Mouse (Mus musculus) MEL (cell line): ENCODE results near the gene Pitpnc1.

Experiments
- CTCF ChIP-seq, 3 experiments: IDR thresholded peaks in 2 of 3; conservative IDR thresholded peaks in 1 of 3; 2 replicates each; pipeline ENCODE4 v1.5.1; 2011 to 2012; ENCODE audit warnings: low read length in 3 of 3, low read depth in 2 of 3, mild to moderate bottlenecking in 2 of 3, improper control_type of control experiment in 1 of 3, inconsistent platforms in 1 of 3, mixed read lengths in 1 of 3, moderate library complexity in 1 of 3; ENCODE audit not compliant: control insufficient read depth in 1 of 3, insufficient read depth in 1 of 3, poor library complexity in 1 of 3, severe bottlenecking in 1 of 3
- EP300 ChIP-seq, 2 experiments: IDR thresholded peaks; 2 replicates each; pipeline ENCODE4 v1.6.1; 2011; ENCODE audit warnings: improper control_type of control experiment in 2 of 2, low read length in 2 of 2, low read depth in 1 of 2, mild to moderate bottlenecking in 1 of 2
- GATA1 ChIP-seq: IDR thresholded peaks from 2 replicates; pipeline ENCODE4 v1.6.1; 2011; ENCODE audit warnings: low read depth, low read length, improper control_type of control experiment
- HCFC1 ChIP-seq: IDR thresholded peaks from 2 replicates; pipeline ENCODE4 v1.6.1; 2012; ENCODE audit warnings: low read depth, mild to moderate bottlenecking, inconsistent platforms, low read length, improper control_type of control experiment, moderate library complexity
- MAZ ChIP-seq: IDR thresholded peaks from 2 replicates; pipeline ENCODE4 v1.6.1; 2012; ENCODE audit warnings: low read depth, mild to moderate bottlenecking, inconsistent platforms, low read length, improper control_type of control experiment
- POLR2A ChIP-seq, 2 experiments: IDR thresholded peaks; 2 replicates each; pipeline ENCODE4 v1.6.1; 2011 to 2012; ENCODE audit warnings: low read length in 2 of 2, mild to moderate bottlenecking in 2 of 2, control low read depth in 1 of 2, improper control_type of control experiment in 1 of 2, low read depth in 1 of 2, moderate library complexity in 1 of 2; ENCODE audit not compliant: control insufficient read depth in 1 of 2, insufficient read depth in 1 of 2, poor library complexity in 1 of 2
- ZNF384 ChIP-seq: IDR thresholded peaks from 2 replicates; pipeline ENCODE4 v1.6.1; 2012; ENCODE audit warnings: low read depth, mild to moderate bottlenecking, inconsistent platforms, low read length, improper control_type of control experiment

DNA sequence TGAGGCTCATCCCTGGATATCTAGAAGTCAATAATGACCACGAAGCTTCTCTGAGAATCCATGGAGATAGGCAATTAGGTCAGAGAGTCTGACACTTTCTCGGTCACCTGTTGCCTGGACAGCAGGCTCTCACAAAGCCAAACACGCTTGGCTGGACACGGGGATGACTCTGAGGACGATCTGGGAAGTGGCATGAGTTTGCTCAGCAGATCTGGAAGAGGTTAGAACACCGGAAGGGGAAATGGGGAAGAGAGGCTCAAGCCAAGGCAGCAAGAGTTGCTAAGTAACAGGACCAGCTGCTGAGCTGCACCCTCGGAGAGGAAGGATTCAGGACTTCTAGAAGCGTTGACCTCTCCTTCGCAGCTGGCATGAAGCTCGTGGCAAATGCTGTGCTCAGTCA lies 143.2 kb downstream of the Pitpnc1 start:
- no peak for TF ChIP-seq EP300 (IDR thresholded peaks at IDR 0.05; ENCODE audit: low read depth in 1 of 2, low read length in 2 of 2)
- no peak for TF ChIP-seq CTCF (IDR thresholded peaks at IDR 0.05 in 2 of 3, conservative IDR thresholded peaks at IDR 0.05 in 1 of 3; ENCODE audit: control insufficient read depth in 1 of 3, insufficient read depth in 1 of 3, low read depth in 2 of 3, low read length in 3 of 3, poor library complexity in 1 of 3, severe bottlenecking in 1 of 3)
- TF ChIP-seq ZNF384 = no peak
- no peak for TF ChIP-seq GATA1
- TF ChIP-seq MAZ = no peak
- TF ChIP-seq HCFC1 = no peak
- no peak for TF ChIP-seq POLR2A (IDR thresholded peaks at IDR 0.05; ENCODE audit: control insufficient read depth in 1 of 2, insufficient read depth in 1 of 2, low read depth in 1 of 2, low read length in 2 of 2, poor library complexity in 1 of 2)
